Mouse (Mus musculus) hindbrain, embryonic 16.5 days (tissue): ENCODE results near the gene Slc9a4. TPM values are rescaled to one million over a fixed set of nuclear protein-coding genes. Genes with fewer than 3 reads are reported as not detected.
"Not testable (repeated sequence)": the region's sequence is repeated elsewhere in the genome, so short reads cannot be mapped to it uniquely, and the experiment has no call there.

Experiments used
- ATAC-seq: fragments of 200-750 bp; cut with Nextera tagmentation; 2 replicates; pipeline ENCODE4 v1.8.0; 2017; ENCODE audit warnings: moderate TSS enrichment, moderate library complexity
- H3K27ac ChIP-seq: fragments of 300-500 bp; sonication (generic); 2 replicates; pipeline ENCODE4 v1.5.1; 2014; ENCODE audit warnings: low read depth, mild to moderate bottlenecking, control low read depth, low read length, moderate library complexity
- H3K27me3 ChIP-seq: fragments of 300-500 bp; sonication (generic); replicated peaks from 2 replicates; pipeline ENCODE4 v1.6.1; 2014; ENCODE audit warnings: low read length; ENCODE audit not compliant: control insufficient read depth, insufficient read depth
- H3K36me3 ChIP-seq: fragments of 300-500 bp; sonication (generic); 2 replicates; pipeline ENCODE4 v1.6.1; 2014; ENCODE audit warnings: mild to moderate bottlenecking, low read length, moderate library complexity, mixed read lengths; ENCODE audit not compliant: control insufficient read depth, insufficient read depth
- H3K4me1 ChIP-seq: fragments of 300-500 bp; sonication (generic); 2 replicates; pipeline ENCODE4 v1.6.1; 2014; ENCODE audit warnings: low read depth, low read length; ENCODE audit not compliant: control insufficient read depth, insufficient read depth
- H3K4me2 ChIP-seq: fragments of 300-500 bp; sonication (generic); 2 replicates; pipeline ENCODE4 v1.6.1; 2014; ENCODE audit warnings: mild to moderate bottlenecking, low read length, control low read depth, moderate library complexity
- H3K4me3 ChIP-seq: fragments of 300-500 bp; sonication (generic); 2 replicates; pipeline ENCODE4 v1.5.1; 2014; ENCODE audit warnings: mild to moderate bottlenecking, low read length, control low read depth, moderate library complexity
- H3K9ac ChIP-seq: fragments of 300-500 bp; sonication (generic); 2 replicates; pipeline ENCODE4 v1.6.1; 2014; ENCODE audit warnings: low read depth, mild to moderate bottlenecking, control low read depth, low read length, moderate library complexity
- H3K9me3 ChIP-seq: fragments of 300-500 bp; sonication (generic); 2 replicates; pipeline ENCODE4 v1.6.1; 2014; ENCODE audit warnings: mild to moderate bottlenecking, low read length, moderate library complexity; ENCODE audit not compliant: control insufficient read depth
- WGBS: fragments of 180-500 bp; shearing (Covaris S2); extraction: QIAGEN DNeasy Blood & Tissue Kit; methylation state at CpG from one replicate; pipeline ENCODE4 v1.1.7; 2014; 5-methylcytosine and 5-hydroxymethylcytosine counted together
- polyA plus RNA-seq: library from polyadenylated mRNA; unstranded; fragments of >200 nt; fragmentation: Nextera tagmentation; extraction: Ambion mirVana; gene quantifications from 2 replicates; pipeline ENCODE4 v1.2.1, GENCODE M21; 2015

Slc9a4 gene
- polyA plus RNA-seq, 1 experiment from 2014 or later, result 0.24 TPM

GRCm38 (mm10) chr1:40659496-40659895, 79.6 kb downstream of the Slc9a4 start:
- no peak overlapping the region for H3K9ac ChIP-seq
- ATAC-seq, result no peak
- no peaks in the 10 kb centered on the region for H3K9me3 ChIP-seq
- H3K4me3 ChIP-seq, result no peak overlapping the region
- 73% methylated on average over 9 of the region's 9 CpGs for WGBS
- no peak overlapping the region for H3K4me2 ChIP-seq
- H3K4me1 ChIP-seq, result no peaks in the 10 kb centered on the region
- no peak overlapping the region for H3K27ac ChIP-seq
- no peaks in the 10 kb centered on the region for H3K27me3 ChIP-seq
- H3K36me3 ChIP-seq, result no peaks in the 10 kb centered on the region

- no peak overlapping the region for H3K4me3 ChIP-seq
- 89% methylated on average over 6 of the region's 6 CpGs for WGBS
Measured at GRCm38 (mm10) chr1:40660838-40661237, 81.0 kb downstream of the Slc9a4 start.

GRCm38 (mm10) chr1:40665401-40666370, 85.8 kb downstream of the Slc9a4 start:
- Histone ChIP-seq H3K27me3 (no peaks in the 10 kb centered on the region), H3K4me3 (no peak overlapping the region), H3K9me3 (no peaks in the 10 kb centered on the region), H3K4me1 (no peaks in the 10 kb centered on the region), H3K27ac (no peak overlapping the region), H3K4me2 (no peak overlapping the region), H3K36me3 (no peaks in the 10 kb centered on the region), H3K9ac (no peak overlapping the region)
- WGBS, result 49% methylated on average over 12 of the region's 12 CpGs
- no peak for ATAC-seq

More at GRCm38 (mm10) chr1:40660838-40661237, 81.0 kb downstream of the Slc9a4 start:
- no peak for ATAC-seq
- Histone ChIP-seq H3K4me2 (no peak overlapping the region), H3K27ac (no peak overlapping the region), H3K4me1 (no peaks in the 10 kb centered on the region), H3K27me3 (no peaks in the 10 kb centered on the region), H3K9me3 (no peaks in the 10 kb centered on the region), H3K9ac (no peak overlapping the region), H3K36me3 (no peaks in the 10 kb centered on the region)

GRCm38 (mm10) chr1:40667442-40667841, 87.6 kb downstream of the Slc9a4 start:
- not testable (repeated sequence) for H3K4me1 ChIP-seq, ATAC-seq, H3K4me3 ChIP-seq, H3K4me2 ChIP-seq, H3K9ac ChIP-seq, H3K27me3 ChIP-seq, H3K9me3 ChIP-seq, H3K27ac ChIP-seq, H3K36me3 ChIP-seq
- 10% methylated on average over 3 of the region's 3 CpGs for WGBS

- no peak overlapping the region for H3K4me3 ChIP-seq
- no peak overlapping the region for H3K27ac ChIP-seq
- H3K27me3 ChIP-seq, result no peaks in the 10 kb centered on the region
- ATAC-seq, result no peak
- 90% methylated on average over 3 of the region's 3 CpGs for WGBS
- H3K9ac ChIP-seq, result no peak overlapping the region
- no peaks in the 10 kb centered on the region for H3K36me3 ChIP-seq
- H3K4me1 ChIP-seq, result no peaks in the 10 kb centered on the region
- H3K4me2 ChIP-seq, result no peak overlapping the region
- no peaks in the 10 kb centered on the region for H3K9me3 ChIP-seq
Measured at GRCm38 (mm10) chr1:40670025-40670424, 90.1 kb downstream of the Slc9a4 start.

- H3K4me3 ChIP-seq, result no peak overlapping the region
- H3K4me1 ChIP-seq, result no peaks in the 10 kb centered on the region
- no peaks in the 10 kb centered on the region for H3K27me3 ChIP-seq
- no peaks in the 10 kb centered on the region for H3K9me3 ChIP-seq
- H3K36me3 ChIP-seq, result no peaks in the 10 kb centered on the region
- H3K4me2 ChIP-seq, result no peak overlapping the region
- ATAC-seq, result no peak
- 96% methylated on average over 4 of the region's 4 CpGs for WGBS
- no peak overlapping the region for H3K9ac ChIP-seq
- H3K27ac ChIP-seq, result no peak overlapping the region
Measured at GRCm38 (mm10) chr1:40671490-40671889, 91.6 kb downstream of the Slc9a4 start.

GRCm38 (mm10) chr1:40677306-40677705, 97.4 kb downstream of the Slc9a4 start:
- Histone ChIP-seq H3K27me3 (peaks cover 21% of the 10 kb centered on the region), H3K9ac (no peak overlapping the region), H3K27ac (no peak overlapping the region), H3K4me2 (no peak overlapping the region), H3K36me3 (no peaks in the 10 kb centered on the region), H3K9me3 (no peaks in the 10 kb centered on the region), H3K4me3 (no peak overlapping the region), H3K4me1 (peaks cover 12% of the 10 kb centered on the region)
- WGBS, result 46% methylated on average over 5 of the region's 5 CpGs
- no peak for ATAC-seq

Other genes starting within 250 kb of the Slc9a4 start
- gene Il1rl1, start 150.5 kb upstream of the Slc9a4 start, polyA plus RNA-seq, result 0.04 and 0.08 TPM in 2 replicates
- not detected in 2 replicates for gene Il18r1, start 114.5 kb upstream of the Slc9a4 start, polyA plus RNA-seq
- gene Il18rap, start 64.7 kb upstream of the Slc9a4 start, polyA plus RNA-seq, result 0.04 and 0.08 TPM in 2 replicates
- 0.49 and 0.51 TPM in 2 replicates for gene Slc9a2, start 100.5 kb downstream of the Slc9a4 start, polyA plus RNA-seq
- gene Mfsd9, start 210.6 kb downstream of the Slc9a4 start, polyA plus RNA-seq, result 7.6 and 9.5 TPM in 2 replicates
- 0.11 and 0.71 TPM in 2 replicates for gene Tmem182, start 225.5 kb downstream of the Slc9a4 start, polyA plus RNA-seq